Mouse (Mus musculus): ENCODE measurements around the gene Spag7. TPM values are rescaled to one million over a fixed set of nuclear protein-coding genes. Genes with fewer than 3 reads are reported as not detected.

Gene Spag7
- polyA plus RNA-seq, 1 experiment, result 32.2 TPM

- Histone ChIP-seq H3K27ac (ENCODE audit: control insufficient read depth, insufficient read depth, low read length) (no peak overlapping the region), H3K4me3 (ENCODE audit: control insufficient read depth, insufficient read depth, low read length) (no peak overlapping the region), H3K27me3 (ENCODE audit: control insufficient read depth, insufficient read depth, low read length) (no peaks in the 10 kb centered on the region), H3K36me3 (ENCODE audit: control insufficient read depth, insufficient read depth, low read length) (peaks cover 21% of the 10 kb centered on the region), H3K4me1 (replicated peaks; ENCODE audit: control insufficient read depth, insufficient read depth, low read length) (peaks cover 31% of the 10 kb centered on the region)
- TF ChIP-seq CTCF (IDR thresholded peaks at IDR 0.05; ENCODE audit: borderline replicate concordance, control insufficient read depth, extremely low read depth, insufficient read depth, low read length, poor library complexity) (no peak), POLR2A (IDR thresholded peaks at IDR 0.05; ENCODE audit: control insufficient read depth, extremely low read depth, insufficient read depth, low read length, poor library complexity) (no peak)
- 90% methylated on average over 8 of the region's 8 CpGs for WGBS
- DNase-seq, result no peak
These were observed 10.3 kb downstream of the Spag7 start for GRCm38 (mm10) chr11:70658942-70659341.

- peaks cover 17% of the 10 kb centered on the region for H3K36me3 ChIP-seq (ENCODE audit: control insufficient read depth, insufficient read depth, low read length)
- H3K4me3 ChIP-seq (ENCODE audit: control insufficient read depth, insufficient read depth, low read length), result no peak overlapping the region
- DNase-seq, result no peak
- H3K4me1 ChIP-seq (replicated peaks; ENCODE audit: control insufficient read depth, insufficient read depth, low read length), result peaks cover 31% of the 10 kb centered on the region
- no peak for TF ChIP-seq POLR2A (IDR thresholded peaks at IDR 0.05; ENCODE audit: control insufficient read depth, extremely low read depth, insufficient read depth, low read length, poor library complexity)
- TF ChIP-seq CTCF (IDR thresholded peaks at IDR 0.05; ENCODE audit: borderline replicate concordance, control insufficient read depth, extremely low read depth, insufficient read depth, low read length, poor library complexity), result no peak
- H3K27ac ChIP-seq (ENCODE audit: control insufficient read depth, insufficient read depth, low read length), result no peak overlapping the region
- 21% methylated on average over 5 of the region's 5 CpGs for WGBS
- no peaks in the 10 kb centered on the region for H3K27me3 ChIP-seq (ENCODE audit: control insufficient read depth, insufficient read depth, low read length)
These were observed 10.7 kb downstream of the Spag7 start for GRCm38 (mm10) chr11:70658521-70658920.

GRCm38 (mm10) chr11:70657991-70658390 lies 11.2 kb downstream of the Spag7 start:
- no peak for TF ChIP-seq POLR2A (IDR thresholded peaks at IDR 0.05; ENCODE audit: control insufficient read depth, extremely low read depth, insufficient read depth, low read length, poor library complexity)
- no peak for TF ChIP-seq CTCF (IDR thresholded peaks at IDR 0.05; ENCODE audit: borderline replicate concordance, control insufficient read depth, extremely low read depth, insufficient read depth, low read length, poor library complexity)
- WGBS, result 84% methylated on average over 9 of the region's 9 CpGs
- H3K36me3 ChIP-seq (ENCODE audit: control insufficient read depth, insufficient read depth, low read length), result peaks cover 13% of the 10 kb centered on the region
- no peak overlapping the region for H3K4me3 ChIP-seq (ENCODE audit: control insufficient read depth, insufficient read depth, low read length)
- H3K4me1 ChIP-seq (replicated peaks; ENCODE audit: control insufficient read depth, insufficient read depth, low read length), result peaks cover 31% of the 10 kb centered on the region
- no peaks in the 10 kb centered on the region for H3K27me3 ChIP-seq (ENCODE audit: control insufficient read depth, insufficient read depth, low read length)
- DNase-seq, result no peak
- H3K27ac ChIP-seq (ENCODE audit: control insufficient read depth, insufficient read depth, low read length), result peak overlapping the region; percentile 20; the same call in 1 of the 2 replicates

- peak; percentile 24 for DNase-seq
- H3K36me3 ChIP-seq (ENCODE audit: control insufficient read depth, insufficient read depth, low read length), result peaks cover 13% of the 10 kb centered on the region
- 56% methylated on average over 6 of the region's 6 CpGs for WGBS
- TF ChIP-seq CTCF (IDR thresholded peaks at IDR 0.05; ENCODE audit: borderline replicate concordance, control insufficient read depth, extremely low read depth, insufficient read depth, low read length, poor library complexity), result no peak
- no peak for TF ChIP-seq POLR2A (IDR thresholded peaks at IDR 0.05; ENCODE audit: control insufficient read depth, extremely low read depth, insufficient read depth, low read length, poor library complexity)
- no peak overlapping the region for H3K4me3 ChIP-seq (ENCODE audit: control insufficient read depth, insufficient read depth, low read length)
- peaks cover 31% of the 10 kb centered on the region for H3K4me1 ChIP-seq (replicated peaks; ENCODE audit: control insufficient read depth, insufficient read depth, low read length)
- peak overlapping the region; percentile 20; the same call in 1 of the 2 replicates for H3K27ac ChIP-seq (ENCODE audit: control insufficient read depth, insufficient read depth, low read length)
- no peaks in the 10 kb centered on the region for H3K27me3 ChIP-seq (ENCODE audit: control insufficient read depth, insufficient read depth, low read length)
These were observed 11.6 kb downstream of the Spag7 start for GRCm38 (mm10) chr11:70657573-70657972.

GRCm38 (mm10) chr11:70656964-70657363 lies 12.3 kb downstream of the Spag7 start, which contains the start of gene Eno3:
Gene Eno3 (plus strand): TSS chr11:70657202.
- Histone ChIP-seq H3K4me1 (replicated peaks; ENCODE audit: control insufficient read depth, insufficient read depth, low read length) (peaks cover 33% of the 10 kb centered on the region), H3K4me3 (ENCODE audit: control insufficient read depth, insufficient read depth, low read length) (peak within 1 kb of the TSS; percentile 100), H3K27me3 (ENCODE audit: control insufficient read depth, insufficient read depth, low read length) (no peaks in the 10 kb centered on the region), H3K36me3 (ENCODE audit: control insufficient read depth, insufficient read depth, low read length) (peaks cover 13% of the 10 kb centered on the region), H3K27ac (ENCODE audit: control insufficient read depth, insufficient read depth, low read length) (peak within 1 kb of the TSS; percentile 97)
- no peak for TF ChIP-seq CTCF (IDR thresholded peaks at IDR 0.05; ENCODE audit: borderline replicate concordance, control insufficient read depth, extremely low read depth, insufficient read depth, low read length, poor library complexity)
- TF ChIP-seq POLR2A (IDR thresholded peaks at IDR 0.05; ENCODE audit: control insufficient read depth, extremely low read depth, insufficient read depth, low read length, poor library complexity), result no peak
- WGBS, result 73% methylated on average over 3 of the region's 3 CpGs
- DNase-seq, result no peak

GRCm38 (mm10) chr11:70656456-70656927 lies 12.7 kb downstream of the Spag7 start:
- Histone ChIP-seq H3K27me3 (ENCODE audit: control insufficient read depth, insufficient read depth, low read length) (no peaks in the 10 kb centered on the region), H3K36me3 (ENCODE audit: control insufficient read depth, insufficient read depth, low read length) (peaks cover 16% of the 10 kb centered on the region), H3K4me1 (replicated peaks; ENCODE audit: control insufficient read depth, insufficient read depth, low read length) (peaks cover 35% of the 10 kb centered on the region), H3K27ac (ENCODE audit: control insufficient read depth, insufficient read depth, low read length) (peak overlapping the region; percentile 97; the same call in 1 of the 2 replicates), H3K4me3 (ENCODE audit: control insufficient read depth, insufficient read depth, low read length) (peak overlapping the region; percentile 100)
- DNase-seq, result peak; percentile 16
- 74% methylated on average over 16 of the region's 16 CpGs for WGBS
- TF ChIP-seq CTCF (IDR thresholded peaks at IDR 0.05; ENCODE audit: borderline replicate concordance, control insufficient read depth, extremely low read depth, insufficient read depth, low read length, poor library complexity) (no peak), POLR2A (IDR thresholded peaks at IDR 0.05; ENCODE audit: control insufficient read depth, extremely low read depth, insufficient read depth, low read length, poor library complexity) (no peak)

All from thymus, adult 2 months (tissue).